Mouse (Mus musculus): ENCODE results near the gene Pdcd1lg2. TPM values are rescaled to one million over a fixed set of nuclear protein-coding genes. Genes with fewer than 3 reads are reported as not detected.

Gene Pdcd1lg2
- polyA plus RNA-seq, 2 experiments: not detected

GRCm38 (mm10) chr19:29373438-29373837 is 37.3 kb upstream of the Pdcd1lg2 start:
- TF ChIP-seq POLR2A (IDR thresholded peaks at IDR 0.05; ENCODE audit: borderline replicate concordance, extremely low read depth, insufficient read depth, insufficient read length): no peak
- Histone ChIP-seq H3K9me3 (ENCODE audit: control insufficient read depth, low read length) (no peaks in the 10 kb centered on the region), H3K4me3 (replicated peaks; ENCODE audit: low read length) (no peak overlapping the region), H3K27me3 (ENCODE audit: control insufficient read depth, insufficient read depth, low read length) (no peaks in the 10 kb centered on the region), H3K4me1 (ENCODE audit: control insufficient read depth, insufficient read depth, low read length) (no peaks in the 10 kb centered on the region), H3K9ac (ENCODE audit: low read depth, low read length, severe bottlenecking) (peak overlapping the region; percentile 21; the same call in 1 of the 2 replicates), H3K36me3 (ENCODE audit: control insufficient read depth, insufficient read depth, low read length) (no peaks in the 10 kb centered on the region), H3K4me2 (replicated peaks; ENCODE audit: low read depth, low read length, severe bottlenecking) (peak overlapping the region; percentile 35), H3K27ac (replicated peaks; ENCODE audit: low read depth, low read length) (no peak overlapping the region)
- no peak for ATAC-seq (ENCODE audit: low FRiP score, low read depth)
- DNase-seq (ENCODE audit: low spot score): no peak
- WGBS: 34% methylated on average over 11 of the region's 11 CpGs

GRCm38 (mm10) chr19:29374947-29375346 is 35.8 kb upstream of the Pdcd1lg2 start:
- H3K9ac ChIP-seq (ENCODE audit: low read depth, low read length, severe bottlenecking): no peak overlapping the region
- H3K4me3 ChIP-seq (replicated peaks; ENCODE audit: low read length): no peak overlapping the region
- DNase-seq (ENCODE audit: low spot score): no peak
- no peaks in the 10 kb centered on the region for H3K9me3 ChIP-seq (ENCODE audit: control insufficient read depth, low read length)
- H3K4me2 ChIP-seq (replicated peaks; ENCODE audit: low read depth, low read length, severe bottlenecking): no peak overlapping the region
- 89% methylated on average over 9 of the region's 9 CpGs for WGBS
- no peaks in the 10 kb centered on the region for H3K27me3 ChIP-seq (ENCODE audit: control insufficient read depth, insufficient read depth, low read length)
- no peaks in the 10 kb centered on the region for H3K36me3 ChIP-seq (ENCODE audit: control insufficient read depth, insufficient read depth, low read length)
- no peak for TF ChIP-seq POLR2A (IDR thresholded peaks at IDR 0.05; ENCODE audit: borderline replicate concordance, extremely low read depth, insufficient read depth, insufficient read length)
- no peaks in the 10 kb centered on the region for H3K4me1 ChIP-seq (ENCODE audit: control insufficient read depth, insufficient read depth, low read length)
- ATAC-seq (ENCODE audit: low FRiP score, low read depth): no peak
- H3K27ac ChIP-seq (replicated peaks; ENCODE audit: low read depth, low read length): no peak overlapping the region

GRCm38 (mm10) chr19:29376382-29376781 is 34.3 kb upstream of the Pdcd1lg2 start:
- ATAC-seq (ENCODE audit: low FRiP score, low read depth) (no peak), DNase-seq (ENCODE audit: low spot score) (no peak)
- no peaks in the 10 kb centered on the region for H3K9me3 ChIP-seq (ENCODE audit: control insufficient read depth, low read length)
- H3K36me3 ChIP-seq (ENCODE audit: control insufficient read depth, insufficient read depth, low read length): no peaks in the 10 kb centered on the region
- 74% methylated on average over 3 of the region's 3 CpGs for WGBS
- no peak overlapping the region for H3K4me3 ChIP-seq (replicated peaks; ENCODE audit: low read length)
- H3K4me1 ChIP-seq (ENCODE audit: control insufficient read depth, insufficient read depth, low read length): no peaks in the 10 kb centered on the region
- H3K4me2 ChIP-seq (replicated peaks; ENCODE audit: low read depth, low read length, severe bottlenecking): no peak overlapping the region
- no peak overlapping the region for H3K9ac ChIP-seq (ENCODE audit: low read depth, low read length, severe bottlenecking)
- H3K27ac ChIP-seq (replicated peaks; ENCODE audit: low read depth, low read length): no peak overlapping the region
- TF ChIP-seq POLR2A (IDR thresholded peaks at IDR 0.05; ENCODE audit: borderline replicate concordance, extremely low read depth, insufficient read depth, insufficient read length): no peak
- H3K27me3 ChIP-seq (ENCODE audit: control insufficient read depth, insufficient read depth, low read length): no peaks in the 10 kb centered on the region

- H3K9ac ChIP-seq (ENCODE audit: low read depth, low read length, severe bottlenecking): no peak overlapping the region
- 86% methylated on average over 14 of the region's 14 CpGs for WGBS
- DNase-seq (ENCODE audit: low spot score): no peak
- no peak for TF ChIP-seq POLR2A (IDR thresholded peaks at IDR 0.05; ENCODE audit: borderline replicate concordance, extremely low read depth, insufficient read depth, insufficient read length)
- no peaks in the 10 kb centered on the region for H3K36me3 ChIP-seq (ENCODE audit: control insufficient read depth, insufficient read depth, low read length)
- no peak overlapping the region for H3K27ac ChIP-seq (replicated peaks; ENCODE audit: low read depth, low read length)
- no peak overlapping the region for H3K4me2 ChIP-seq (replicated peaks; ENCODE audit: low read depth, low read length, severe bottlenecking)
- no peaks in the 10 kb centered on the region for H3K9me3 ChIP-seq (ENCODE audit: control insufficient read depth, low read length)
- ATAC-seq (ENCODE audit: low FRiP score, low read depth): no peak
- no peak overlapping the region for H3K4me3 ChIP-seq (replicated peaks; ENCODE audit: low read length)
- H3K27me3 ChIP-seq (ENCODE audit: control insufficient read depth, insufficient read depth, low read length): no peaks in the 10 kb centered on the region
- H3K4me1 ChIP-seq (ENCODE audit: control insufficient read depth, insufficient read depth, low read length): no peaks in the 10 kb centered on the region
These were observed 30.7 kb upstream of the Pdcd1lg2 start for GRCm38 (mm10) chr19:29379839-29380603.

GRCm38 (mm10) chr19:29383368-29383767 is 27.4 kb upstream of the Pdcd1lg2 start:
- no peak overlapping the region for H3K27ac ChIP-seq (replicated peaks; ENCODE audit: low read depth, low read length)
- no peak for ATAC-seq (ENCODE audit: low FRiP score, low read depth)
- no peak for DNase-seq (ENCODE audit: low spot score)
- no peaks in the 10 kb centered on the region for H3K9me3 ChIP-seq (ENCODE audit: control insufficient read depth, low read length)
- TF ChIP-seq POLR2A (IDR thresholded peaks at IDR 0.05; ENCODE audit: borderline replicate concordance, extremely low read depth, insufficient read depth, insufficient read length): no peak
- H3K4me1 ChIP-seq (ENCODE audit: control insufficient read depth, insufficient read depth, low read length): no peaks in the 10 kb centered on the region
- WGBS: 93% methylated on average over 5 of the region's 5 CpGs
- no peak overlapping the region for H3K9ac ChIP-seq (ENCODE audit: low read depth, low read length, severe bottlenecking)
- no peak overlapping the region for H3K4me3 ChIP-seq (replicated peaks; ENCODE audit: low read length)
- H3K27me3 ChIP-seq (ENCODE audit: control insufficient read depth, insufficient read depth, low read length): no peaks in the 10 kb centered on the region
- H3K4me2 ChIP-seq (replicated peaks; ENCODE audit: low read depth, low read length, severe bottlenecking): no peak overlapping the region
- no peaks in the 10 kb centered on the region for H3K36me3 ChIP-seq (ENCODE audit: control insufficient read depth, insufficient read depth, low read length)

Measured in limb, embryonic 14.5 days (tissue).